Mouse (Mus musculus): ENCODE measurements around the gene Olfr1419. TPM values are rescaled to one million over a fixed set of nuclear protein-coding genes. Genes with fewer than 3 reads are reported as not detected.
A peak's percentile ranks its signal among the peaks of the same experiment; 100 is the strongest.

Gene Olfr1419
- polyA plus RNA-seq, 1 experiment from 2014 or later, result not detected

Small RNA genes lying within 50 kb of the gene (microRNA-seq; reads per million reads assigned to microRNA genes)
- gene Mir6994, result 9.2 reads per million, percentile 26 among the genes with 10 or more reads in this experiment

Other genes with a start within 250 kb of the Olfr1419 start
- 0.12 and 0.31 TPM in 2 replicates for gene Ms4a3, start 234.3 kb downstream of the Olfr1419 start, polyA plus RNA-seq (2015; fragmentation: Nextera tagmentation; extraction: Ambion mirVana)
- not detected in 2 replicates for gene Oosp2, start 214.5 kb downstream of the Olfr1419 start, polyA plus RNA-seq (2015; fragmentation: Nextera tagmentation; extraction: Ambion mirVana)
- gene Oosp1, start 184.0 kb downstream of the Olfr1419 start, polyA plus RNA-seq (2015; fragmentation: Nextera tagmentation; extraction: Ambion mirVana), result not detected in 2 replicates
- gene Oosp3, start 178.1 kb downstream of the Olfr1419 start, polyA plus RNA-seq (2015; fragmentation: Nextera tagmentation; extraction: Ambion mirVana), result not detected in 2 replicates
- gene Gif, start 127.6 kb downstream of the Olfr1419 start, polyA plus RNA-seq (2015; fragmentation: Nextera tagmentation; extraction: Ambion mirVana), result not detected in 2 replicates
- gene Mrpl16, start 104.7 kb downstream of the Olfr1419 start, polyA plus RNA-seq (2015; fragmentation: Nextera tagmentation; extraction: Ambion mirVana), result 63.4 and 69.6 TPM in 2 replicates
- 4.6 and 5.2 TPM in 2 replicates for gene Stx3, start 55.7 kb downstream of the Olfr1419 start, polyA plus RNA-seq (2015; fragmentation: Nextera tagmentation; extraction: Ambion mirVana)
- gene Olfr1417, start 35.9 kb downstream of the Olfr1419 start, polyA plus RNA-seq (2015; fragmentation: Nextera tagmentation; extraction: Ambion mirVana), result not detected in 2 replicates
- not detected in 2 replicates for gene Olfr1418, start 14.0 kb downstream of the Olfr1419 start, polyA plus RNA-seq (2015; fragmentation: Nextera tagmentation; extraction: Ambion mirVana)
- gene Olfr1420, start 11.5 kb upstream of the Olfr1419 start, polyA plus RNA-seq (2015; fragmentation: Nextera tagmentation; extraction: Ambion mirVana), result not detected in 2 replicates
- 16.0 and 17.0 TPM in 2 replicates for gene Patl1, start 37.3 kb upstream of the Olfr1419 start, polyA plus RNA-seq (2015; fragmentation: Nextera tagmentation; extraction: Ambion mirVana)
- gene Osbp, start 90.8 kb upstream of the Olfr1419 start, polyA plus RNA-seq (2015; fragmentation: Nextera tagmentation; extraction: Ambion mirVana), result 4.2 and 4.8 TPM in 2 replicates
- not detected in 2 replicates for gene Olfr1423, start 166.2 kb upstream of the Olfr1419 start, polyA plus RNA-seq (2015; fragmentation: Nextera tagmentation; extraction: Ambion mirVana)
- not detected in 2 replicates for gene Olfr1424, start 187.6 kb upstream of the Olfr1419 start, polyA plus RNA-seq (2015; fragmentation: Nextera tagmentation; extraction: Ambion mirVana)
- gene Olfr1425, start 202.6 kb upstream of the Olfr1419 start, polyA plus RNA-seq (2015; fragmentation: Nextera tagmentation; extraction: Ambion mirVana), result not detected in 2 replicates
- gene Olfr1426, start 216.9 kb upstream of the Olfr1419 start, polyA plus RNA-seq (2015; fragmentation: Nextera tagmentation; extraction: Ambion mirVana), result not detected in 2 replicates
- gene Olfr1427, start 228.2 kb upstream of the Olfr1419 start, polyA plus RNA-seq (2015; fragmentation: Nextera tagmentation; extraction: Ambion mirVana), result not detected in 2 replicates
- not detected in 2 replicates for gene Olfr1428, start 240.8 kb upstream of the Olfr1419 start, polyA plus RNA-seq (2015; fragmentation: Nextera tagmentation; extraction: Ambion mirVana)
- gene Olfr76, start 248.1 kb upstream of the Olfr1419 start, polyA plus RNA-seq (2015; fragmentation: Nextera tagmentation; extraction: Ambion mirVana), result not detected in 2 replicates